Mouse (Mus musculus): ENCODE results near the gene Arid1b.

DNA sequence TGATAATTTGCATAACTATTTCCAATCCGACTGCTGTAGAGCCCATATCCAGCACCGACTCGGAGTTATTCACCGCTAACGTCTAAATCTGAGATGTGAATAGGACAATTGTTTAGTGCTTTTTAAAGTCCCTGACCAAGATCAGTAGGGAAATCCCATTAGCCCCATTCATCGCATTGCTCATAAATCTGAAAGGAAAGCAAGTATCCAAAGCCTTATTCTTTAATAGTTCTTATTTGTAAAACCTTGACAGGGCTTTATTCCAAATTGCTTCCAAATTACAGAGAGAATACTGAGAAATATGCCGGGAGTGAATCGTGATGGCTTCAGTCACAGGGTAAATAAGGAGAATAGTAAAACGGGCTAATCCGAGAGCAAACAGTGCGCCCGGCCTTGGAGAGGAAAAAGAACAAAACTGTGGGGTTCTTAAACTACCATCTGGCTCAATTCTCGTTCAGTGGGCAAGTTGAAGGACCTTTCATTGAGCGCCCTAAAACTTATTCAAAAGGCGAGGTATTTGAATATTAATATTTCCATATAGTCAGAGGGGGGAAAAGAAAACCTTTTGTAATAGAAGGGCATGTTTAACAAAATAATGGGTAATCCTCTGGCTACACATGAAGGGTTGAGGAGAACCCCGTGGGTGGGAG is 3.1 kb upstream of the Arid1b start:
- TF ChIP-seq GATA1 (IDR thresholded peaks at IDR 0.05; ENCODE audit: low read length) (no peak), TAL1 (IDR thresholded peaks at IDR 0.05; ENCODE audit: low read length) (no peak)
